Mouse (Mus musculus) gastrocnemius, postnatal 25 days (tissue): Measurements from ENCODE around the gene Spag9. TPM values are rescaled to one million over a fixed set of nuclear protein-coding genes. Genes with fewer than 3 reads are reported as not detected.
"Not testable (repeated sequence)": the region's sequence is repeated elsewhere in the genome, so short reads cannot be mapped to it uniquely, and the experiment has no call there.

Source experiments
- DNase-seq: peaks from one replicate; pipeline ENCODE4 v3.0.0; 2022
- total RNA-seq, 2 experiments: library from RNA; stranded (reverse); gene quantifications; 1 replicate in 1 of 2; 2 replicates in 1 of 2; pipeline ENCODE4 v1.2.3; 2021

Gene Spag9
- total RNA-seq, 2 experiments from 2014 or later, result 132 to 134 TPM

DNA sequence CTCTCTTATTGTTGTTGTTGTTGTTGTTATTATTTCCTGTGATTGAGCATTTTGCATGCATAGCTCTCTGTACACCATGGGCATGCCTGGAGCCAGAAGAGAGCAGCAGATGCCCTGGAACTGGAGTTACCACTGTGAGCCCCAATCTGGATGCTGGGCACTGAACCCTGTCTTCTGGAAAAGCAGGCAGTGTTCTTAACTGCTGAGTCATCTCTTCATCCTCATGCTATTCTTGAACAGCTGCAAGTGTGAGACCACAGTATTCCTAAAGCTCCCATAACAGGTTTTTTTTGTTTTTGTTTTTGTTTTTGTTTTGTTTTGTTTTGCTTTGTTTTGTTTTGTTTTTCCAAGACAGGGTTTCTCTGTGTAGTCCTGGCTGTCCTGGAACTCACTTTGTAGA is 9.6 kb upstream of the Spag9 start:
- DNase-seq, result no peak

DNA sequence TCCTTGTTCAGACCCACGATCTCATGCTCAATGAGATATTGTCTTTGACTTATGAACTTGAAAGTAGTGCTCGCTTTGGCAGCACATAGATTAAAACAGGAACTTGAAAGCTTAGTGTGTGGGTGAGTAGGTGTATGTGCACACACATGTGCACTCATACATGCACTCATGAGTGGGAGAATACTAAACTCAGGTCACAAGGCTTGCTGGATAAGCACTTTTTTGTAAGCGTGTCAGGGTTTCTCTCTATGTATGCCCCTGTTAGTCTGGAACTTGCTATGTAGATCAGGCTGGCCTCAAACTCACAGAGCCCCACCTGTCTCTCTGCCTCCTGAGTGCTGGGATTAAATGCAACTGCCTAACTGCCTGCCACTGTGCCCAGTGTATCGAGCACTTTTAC is 8.9 kb upstream of the Spag9 start:
- no peak for DNase-seq

DNA sequence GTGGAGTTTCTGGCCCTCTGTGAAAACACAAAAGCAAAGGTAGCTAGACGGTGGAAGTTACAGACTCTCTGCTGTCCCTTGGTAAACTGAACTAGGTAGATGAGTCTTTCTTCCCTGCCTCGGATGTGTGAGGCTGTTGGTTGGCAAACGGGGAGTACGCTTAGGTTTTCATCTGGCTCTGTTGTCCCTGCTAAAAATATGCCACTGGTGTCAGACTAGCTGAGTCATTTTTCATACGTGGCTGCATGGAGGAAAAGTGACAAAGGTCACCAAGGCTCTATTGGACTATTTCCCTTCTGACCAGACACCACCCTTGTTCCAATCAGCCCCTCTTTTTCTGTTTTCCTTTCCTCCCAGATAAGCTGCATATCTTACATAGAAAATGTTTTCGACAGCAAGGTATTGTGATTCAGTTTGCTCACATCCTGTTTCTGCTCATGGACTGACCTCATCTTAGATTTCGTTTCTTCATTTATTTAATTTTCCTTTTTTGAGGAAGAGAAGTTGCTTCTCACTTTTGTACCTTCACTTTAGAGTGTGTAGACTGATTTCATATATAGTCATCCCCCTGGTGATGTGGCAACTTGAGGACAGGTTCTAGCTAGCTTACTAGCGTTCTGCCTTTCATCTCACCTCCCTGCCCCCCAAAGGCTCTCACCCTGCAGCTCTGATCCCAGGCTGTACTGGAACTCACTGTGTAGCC is 8.1 kb upstream of the Spag9 start:
- DNase-seq, result peak; percentile 51

DNA sequence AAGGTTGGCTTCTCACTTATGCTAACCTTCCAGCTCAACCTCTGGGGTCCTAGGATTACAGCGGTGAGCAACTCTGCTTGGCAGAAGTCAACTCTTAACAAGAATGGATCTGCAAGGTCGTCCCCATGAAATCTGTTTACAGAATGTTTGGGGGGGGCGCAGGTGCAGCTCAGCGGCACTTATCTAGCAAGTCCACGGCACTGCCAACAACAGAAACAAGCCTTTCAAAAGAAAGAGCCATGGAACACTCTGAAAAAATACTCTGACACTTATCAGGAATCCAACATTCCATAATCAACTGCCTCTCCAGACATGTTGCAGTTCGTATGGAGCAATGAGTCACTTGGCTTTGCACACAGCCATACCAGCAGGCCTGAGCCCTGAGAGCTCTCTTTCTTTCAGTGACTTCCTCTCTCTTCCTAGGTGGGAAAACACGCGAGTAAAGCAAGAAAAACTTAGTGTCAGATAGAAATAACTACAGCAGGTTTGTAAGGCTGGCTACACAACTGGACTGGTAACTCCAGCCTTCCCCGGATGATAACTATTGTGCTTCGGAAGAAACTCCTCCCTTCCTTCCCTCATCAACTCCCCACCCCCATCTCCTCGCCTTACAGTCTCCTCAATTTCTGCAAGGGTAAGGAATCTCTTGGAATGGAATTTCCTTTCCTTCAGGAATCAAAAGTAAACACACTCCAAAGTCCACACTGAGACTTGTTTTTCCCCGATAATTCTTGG is 7.4 kb upstream of the Spag9 start:
- no peak for DNase-seq

DNA sequence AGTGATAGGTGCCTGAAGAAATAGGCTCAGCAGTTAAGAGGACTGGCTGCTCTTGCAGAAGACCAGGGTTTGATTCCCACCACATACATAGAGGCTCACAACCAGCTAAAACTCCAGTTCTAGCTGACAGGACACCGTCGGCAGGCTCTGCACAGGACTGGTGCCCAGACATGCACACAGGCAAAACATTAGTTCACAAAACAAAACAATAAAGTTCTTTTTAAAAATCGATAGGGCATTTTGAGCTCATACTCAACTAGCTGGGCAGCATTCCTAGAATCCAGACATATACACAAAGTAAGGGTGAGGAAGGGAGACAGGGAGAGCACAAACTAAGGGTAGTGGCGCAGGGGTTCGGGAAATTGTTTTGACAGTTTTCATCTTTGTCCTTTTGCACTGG is 1.4 kb upstream of the Spag9 start:
- no peak for DNase-seq

DNA sequence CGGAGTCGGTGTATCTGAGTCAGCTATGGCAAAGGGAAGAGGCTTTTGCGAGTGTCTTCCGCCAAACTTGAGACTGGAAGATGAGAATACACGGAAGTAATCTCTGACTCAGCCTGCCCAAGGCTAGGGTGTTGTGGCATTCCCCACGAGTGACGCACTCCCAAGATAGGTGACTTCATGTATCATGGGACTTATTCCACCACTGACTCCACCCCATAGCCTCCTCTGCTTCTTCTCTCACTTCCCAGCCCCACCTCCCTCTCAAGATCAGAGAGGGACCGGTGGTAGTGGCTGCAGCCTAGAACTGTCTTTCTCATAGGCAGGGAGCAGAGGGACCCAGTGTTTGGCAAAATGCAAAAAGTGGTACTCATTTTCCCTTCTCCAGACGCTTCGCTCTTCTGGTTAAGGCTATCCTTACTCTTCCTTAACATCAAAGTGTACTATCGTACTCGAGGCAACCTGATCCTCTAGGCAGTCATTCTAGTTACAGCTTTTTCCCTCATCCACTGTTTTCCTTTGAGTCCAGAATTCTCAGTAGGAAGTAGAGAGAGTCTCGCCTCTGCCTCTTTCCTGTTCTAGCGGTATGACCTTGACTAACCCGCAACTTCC is 676 bp upstream of the Spag9 start:
- peak; percentile 88 for DNase-seq

DNA sequence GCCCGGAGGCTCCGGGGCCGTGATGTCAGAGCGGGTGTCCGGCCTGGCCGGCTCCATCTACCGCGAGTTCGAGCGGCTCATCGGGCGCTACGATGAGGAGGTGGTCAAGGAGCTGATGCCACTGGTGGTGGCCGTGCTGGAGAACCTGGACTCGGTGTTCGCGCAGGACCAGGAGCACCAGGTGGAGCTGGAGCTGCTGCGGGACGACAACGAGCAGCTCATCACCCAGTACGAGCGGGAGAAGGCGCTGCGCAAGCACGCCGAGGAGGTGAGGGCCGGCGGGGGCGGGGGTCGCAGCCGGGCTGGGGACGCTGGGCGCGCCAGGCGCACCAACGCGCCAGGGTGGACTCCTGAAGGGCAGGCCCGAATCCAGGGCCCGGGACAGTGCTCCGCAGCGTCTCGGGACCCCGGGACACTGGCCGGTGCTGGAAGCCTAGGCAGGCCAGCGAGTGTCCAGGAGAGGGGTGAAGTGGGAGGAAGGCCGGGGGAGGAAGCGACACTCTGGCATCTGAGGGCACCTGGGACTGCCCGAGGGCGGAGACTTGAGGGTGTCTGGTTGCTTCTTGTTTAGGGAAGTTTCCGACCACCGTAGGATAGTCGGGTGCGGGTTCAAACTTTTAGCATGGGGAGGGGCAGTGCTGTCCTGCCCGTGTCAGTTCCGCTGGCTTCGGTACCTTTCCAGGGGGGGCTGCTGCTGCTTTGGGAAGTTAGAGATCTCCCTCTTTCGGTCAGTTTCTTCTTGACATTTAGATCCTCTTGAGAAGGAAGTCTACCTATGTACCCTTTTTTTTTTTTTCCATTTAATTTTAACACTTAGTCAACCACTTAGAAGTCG is 632 bp downstream of the Spag9 start:
- peak; percentile 72 for DNase-seq

DNA sequence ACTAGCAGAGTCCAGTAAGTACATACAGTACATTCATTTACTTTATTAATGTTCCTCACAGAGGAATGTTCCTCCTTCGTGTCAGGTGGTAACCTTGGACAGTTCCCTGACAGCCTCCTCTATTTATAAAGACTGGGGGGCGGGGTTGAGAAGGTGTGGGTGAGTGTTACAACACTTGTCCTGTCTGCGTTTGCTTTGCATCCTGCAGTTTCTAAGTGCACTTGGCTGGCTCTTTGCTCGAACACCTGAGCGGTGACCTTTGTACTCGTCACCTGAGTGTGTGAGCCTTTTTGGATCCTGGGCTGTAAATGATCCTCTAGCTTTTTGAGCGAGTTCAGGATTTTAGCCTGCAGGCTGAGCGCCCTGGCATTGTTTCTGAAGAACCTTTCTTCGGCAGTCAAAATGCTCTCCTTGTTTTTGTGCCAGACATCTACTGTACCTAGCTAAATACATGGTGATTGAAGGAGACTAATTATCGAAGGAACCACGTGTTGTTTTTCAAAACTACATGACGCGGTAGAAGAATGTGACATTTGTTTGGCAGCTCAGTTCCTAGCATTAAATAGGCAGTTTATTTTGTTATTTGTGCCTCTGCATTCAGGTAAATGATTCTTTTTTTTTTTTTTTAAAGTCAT is 1.4 kb downstream of the Spag9 start:
- peak; percentile 51 for DNase-seq

DNA sequence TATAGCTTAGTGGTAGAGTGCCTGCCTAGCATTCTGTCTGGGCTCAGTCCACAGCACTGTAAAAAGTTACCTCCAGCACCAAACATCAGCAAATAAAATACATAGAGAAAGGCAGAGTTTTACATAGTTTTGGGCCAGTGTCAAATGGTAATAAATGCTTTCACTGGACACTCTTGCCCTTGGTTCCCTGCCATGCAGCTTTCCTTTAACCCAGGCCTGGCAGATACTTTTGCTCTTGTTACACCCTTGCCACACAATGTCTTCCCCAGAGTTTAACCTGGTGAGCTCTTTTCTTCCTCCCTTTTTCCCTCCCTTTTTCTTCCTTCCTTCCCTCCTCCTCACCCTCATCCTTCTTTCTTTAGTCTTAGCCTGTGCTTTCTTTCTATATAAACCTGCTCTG is 3.4 kb downstream of the Spag9 start:
- DNase-seq, result no peak

DNA sequence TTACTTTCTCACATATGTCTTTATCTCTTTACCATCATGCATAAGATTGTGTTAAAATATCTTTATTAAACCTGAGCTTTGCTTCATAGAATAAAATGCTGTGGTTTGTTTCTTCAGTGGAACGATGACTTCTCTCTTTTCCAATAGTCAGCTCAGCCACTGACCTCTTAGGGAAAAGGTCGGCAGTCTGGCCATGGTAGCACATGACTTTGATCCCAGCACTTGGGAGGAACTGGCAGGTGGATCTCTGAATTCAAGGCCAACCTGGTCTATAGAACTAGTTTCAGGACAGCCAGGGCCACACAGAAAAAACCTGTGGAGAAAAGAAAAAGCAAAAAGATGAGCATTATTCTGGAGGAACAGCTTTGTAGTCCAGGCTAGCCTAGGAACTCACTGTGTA is 7.5 kb downstream of the Spag9 start:
- DNase-seq, result no peak

DNA sequence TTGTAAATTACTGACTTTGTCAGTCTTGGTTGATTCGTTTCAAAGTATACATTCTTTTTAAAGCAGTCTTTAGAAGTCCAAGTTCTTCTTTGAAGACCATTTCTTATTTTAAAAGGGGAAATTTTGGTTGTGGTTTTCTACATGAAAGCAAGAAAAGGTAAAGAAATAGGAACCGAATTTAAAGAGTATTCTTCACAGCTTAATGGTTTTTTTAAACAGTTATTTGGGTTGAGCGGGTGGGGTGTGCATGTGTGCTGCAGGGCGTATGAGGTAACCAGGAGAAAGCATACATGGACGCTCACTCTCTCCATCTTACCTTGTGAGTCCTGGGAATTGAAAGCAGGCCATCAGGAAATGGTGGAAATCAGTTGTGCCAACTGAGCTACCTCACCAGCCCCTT is 23.2 kb downstream of the Spag9 start:
- no peak for DNase-seq

DNA sequence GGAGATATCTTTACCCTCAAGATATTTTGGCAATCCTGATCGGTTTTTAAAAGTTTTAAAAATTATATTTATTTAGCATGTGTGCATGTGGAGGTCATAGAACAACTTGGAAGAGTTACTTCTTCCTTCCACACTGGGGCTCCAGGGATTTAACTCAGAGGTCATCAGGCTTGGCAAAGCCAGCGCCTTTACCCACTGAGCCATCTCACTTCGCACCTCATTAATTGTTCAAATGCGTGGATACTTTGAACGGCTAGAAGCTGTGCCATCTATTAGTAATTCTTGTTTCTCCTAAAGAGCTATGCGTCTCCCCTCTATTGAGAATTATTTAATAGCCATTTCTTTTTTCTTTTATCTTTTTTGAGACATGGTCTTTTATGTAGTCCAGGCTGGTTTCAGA is 24.5 kb downstream of the Spag9 start:
- no peak for DNase-seq

DNA sequence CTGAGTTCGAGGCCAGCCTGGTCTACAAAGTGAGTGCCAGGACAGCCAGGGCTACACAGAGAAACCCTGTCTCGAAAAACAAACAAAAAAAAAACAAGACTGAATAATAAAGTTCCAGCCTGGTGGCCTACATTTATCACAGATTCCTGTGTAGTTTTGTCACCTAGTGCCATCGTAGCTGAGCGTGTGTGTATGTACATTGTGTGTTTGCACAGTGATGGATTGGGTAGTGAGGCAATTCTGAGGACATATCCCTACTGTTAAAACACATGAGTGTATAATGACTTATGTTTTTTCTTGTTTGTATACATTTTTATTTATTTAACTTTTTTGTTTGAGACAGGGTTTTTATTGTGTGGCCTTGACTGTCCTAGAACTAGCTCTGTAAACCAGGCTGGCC is 30.4 kb downstream of the Spag9 start:
- DNase-seq, result no peak

DNA sequence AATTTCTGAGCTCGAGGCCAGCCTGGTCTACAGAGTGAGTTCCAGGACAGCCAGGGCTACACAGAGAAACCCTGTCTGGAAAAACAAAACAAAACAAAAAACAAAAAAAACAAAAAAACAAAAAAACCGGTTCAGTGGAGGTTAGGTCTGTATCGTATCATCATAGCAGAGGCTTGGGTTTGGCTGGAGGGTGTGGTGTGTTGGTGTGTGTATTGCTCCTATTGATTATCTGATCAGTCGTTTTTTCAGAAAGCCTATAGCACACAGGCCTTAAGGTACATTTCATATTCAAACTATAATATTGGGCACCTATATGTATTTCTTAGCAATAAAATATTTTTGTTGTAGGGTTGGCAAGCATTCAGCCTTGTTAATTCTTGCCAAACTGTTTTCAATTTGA is 36.2 kb downstream of the Spag9 start:
- DNase-seq, result no peak

DNA sequence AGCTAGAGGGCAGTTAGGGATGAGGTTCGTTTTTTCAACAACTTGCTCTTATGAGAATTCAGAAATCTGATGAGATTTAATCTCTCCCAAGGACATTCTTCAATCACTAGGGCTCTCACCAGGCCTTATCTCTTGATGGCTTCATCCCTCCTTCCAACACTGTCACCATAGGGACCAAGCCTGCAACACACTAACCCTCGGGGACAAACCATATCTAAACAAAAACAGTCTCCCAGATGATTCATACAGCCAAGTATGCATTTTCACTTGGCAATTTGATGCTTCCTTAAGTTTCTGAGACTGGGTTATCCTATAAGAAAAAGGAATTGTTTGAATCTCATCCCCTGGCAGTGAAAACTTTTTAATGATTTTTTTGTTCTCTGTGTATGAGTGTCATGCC is 37.1 kb downstream of the Spag9 start:
- no peak for DNase-seq

DNA sequence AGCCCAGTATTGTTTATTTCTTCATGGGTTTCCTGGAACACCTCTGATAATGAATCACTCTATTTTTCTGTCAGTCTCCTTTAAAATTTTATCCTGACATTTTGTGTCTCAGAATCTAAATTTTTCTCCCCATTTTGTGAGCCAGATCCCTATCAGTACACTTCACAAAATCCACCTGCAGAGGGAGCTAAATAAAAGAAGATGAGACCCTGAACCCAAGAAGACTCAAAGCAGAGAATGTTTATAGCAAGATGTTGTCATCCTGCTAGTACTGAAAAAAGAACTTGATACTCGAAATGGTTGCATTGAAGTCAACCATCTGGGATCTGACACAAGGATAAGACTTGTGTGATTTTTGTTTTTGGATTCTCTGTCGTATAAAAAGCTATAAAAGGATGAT is 40.1 kb downstream of the Spag9 start:
- DNase-seq, result no peak

DNA sequence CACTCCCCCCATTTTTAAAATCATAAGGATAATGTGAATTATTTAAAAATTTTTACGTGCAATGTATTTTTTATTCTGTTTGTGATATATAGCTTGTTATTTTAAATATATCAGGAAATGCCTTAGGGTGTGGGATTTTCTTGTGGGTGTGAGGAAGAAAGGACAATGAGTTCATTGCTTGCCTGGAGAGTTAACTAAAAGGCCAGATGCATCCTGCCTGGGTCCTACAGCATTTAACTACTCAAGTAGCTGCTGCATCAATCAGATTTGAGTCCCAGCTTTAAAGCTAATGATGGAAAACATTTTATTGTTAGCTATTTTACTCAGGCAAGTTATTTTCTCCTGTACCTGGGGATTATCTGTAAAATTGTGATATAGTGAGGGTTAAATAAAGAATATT is 45.6 kb downstream of the Spag9 start:
- DNase-seq, result no peak

DNA sequence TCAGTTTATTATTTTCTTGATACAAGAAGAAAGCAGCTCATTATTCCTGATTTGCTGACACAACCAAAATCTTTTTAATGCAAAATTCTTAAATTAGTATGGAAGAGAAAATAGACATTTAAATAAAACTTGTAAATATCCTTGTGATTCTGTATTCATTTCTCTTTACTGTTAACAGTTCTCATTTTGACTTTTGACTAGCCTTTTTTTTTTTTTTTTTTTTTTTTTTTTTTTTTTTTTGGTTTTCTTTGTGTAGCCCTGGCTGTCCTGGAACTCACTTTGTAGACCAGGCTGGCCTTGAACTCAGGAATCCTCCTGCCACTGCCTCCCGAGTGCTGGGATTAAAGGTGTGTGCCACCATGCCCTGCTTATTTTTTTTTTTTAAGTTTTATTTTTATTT is 46.4 kb downstream of the Spag9 start:
- not testable (repeated sequence) for DNase-seq

DNA sequence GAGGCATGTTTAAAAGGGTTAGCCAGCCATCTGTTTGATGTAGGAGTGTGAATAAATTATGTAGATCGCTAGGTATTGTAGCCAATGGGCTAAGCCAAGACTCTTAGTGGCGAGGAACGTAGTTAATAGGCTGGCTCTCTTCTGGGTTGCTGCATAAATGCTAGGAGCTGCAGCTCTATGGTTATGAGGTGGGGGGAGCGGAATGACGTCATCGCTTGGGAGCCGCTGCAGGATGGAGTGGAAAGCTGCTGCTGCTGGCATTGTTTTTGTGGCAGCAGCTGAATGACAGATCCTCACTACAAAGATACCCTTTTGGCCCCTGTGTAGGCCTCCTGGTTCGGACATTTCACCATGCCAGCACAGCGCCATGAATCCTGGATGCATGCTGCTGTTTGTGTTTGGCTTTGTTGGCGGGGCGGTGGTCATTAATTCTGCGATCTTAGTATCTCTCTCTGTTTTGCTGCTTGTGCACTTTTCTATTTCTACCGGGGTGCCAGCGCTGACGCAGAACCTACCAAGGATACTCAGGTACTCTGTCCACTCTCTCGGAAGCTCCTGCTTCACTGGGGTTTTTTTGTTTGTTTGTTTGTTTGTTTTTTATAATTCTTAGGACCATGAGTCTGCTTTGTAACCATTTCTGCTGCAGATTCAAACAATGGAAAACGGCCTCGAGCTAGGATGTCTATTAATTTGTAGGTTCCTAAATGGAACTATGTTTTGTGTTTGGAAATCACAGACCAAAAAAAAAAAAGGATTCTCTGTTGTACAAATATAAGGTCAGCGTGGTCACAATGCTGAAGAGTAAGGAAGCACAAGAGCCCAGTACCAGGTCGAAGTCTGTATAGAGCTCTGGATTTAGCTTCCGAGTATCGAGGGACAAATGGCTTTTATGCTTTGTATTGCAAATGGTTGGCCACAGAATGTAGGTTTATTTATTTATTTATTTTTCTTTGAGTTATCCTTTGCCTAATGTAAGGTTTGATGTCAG is 48.4 kb downstream of the Spag9 start:
- DNase-seq, result peak; percentile 56

DNA sequence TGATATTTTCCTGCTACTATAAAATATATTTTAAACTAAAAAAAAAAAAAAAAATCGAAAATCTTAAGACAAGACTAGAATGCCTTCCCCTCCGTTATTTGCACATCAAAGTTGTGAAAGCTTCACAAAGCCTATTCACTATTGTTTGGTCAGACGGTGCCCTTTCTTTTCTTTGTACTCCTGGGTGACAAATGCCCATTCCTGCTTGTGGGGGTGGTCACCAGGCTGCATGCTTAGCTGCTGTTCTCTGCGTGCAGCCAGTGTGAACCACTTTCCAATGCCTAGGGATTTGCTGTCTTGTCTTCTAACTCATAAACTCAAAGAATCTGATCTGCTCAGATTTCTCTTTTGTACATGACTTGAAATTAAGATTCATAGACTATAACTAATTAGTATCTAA is 49.1 kb downstream of the Spag9 start:
- DNase-seq, result no peak

DNA sequence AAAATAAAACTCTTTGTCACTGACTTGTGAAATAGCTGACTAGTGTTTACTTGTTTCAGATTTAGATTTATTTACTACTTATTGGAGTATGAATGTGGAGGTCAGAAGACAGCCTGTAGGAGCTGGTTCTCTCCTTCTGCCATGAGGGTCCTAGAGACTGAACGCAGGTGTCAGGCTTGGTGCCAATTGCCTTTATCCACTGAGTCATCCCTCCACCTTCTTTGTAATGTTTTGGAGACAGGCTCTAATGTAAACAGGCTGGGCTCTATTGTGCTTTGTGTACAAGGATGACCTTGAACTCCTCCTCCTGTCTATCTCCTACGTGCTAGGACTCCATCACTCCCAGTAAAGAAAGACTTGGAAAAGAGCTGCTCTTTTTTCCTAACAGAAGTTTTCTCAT is 51.4 kb downstream of the Spag9 start:
- DNase-seq, result no peak
